Mouse (Mus musculus) heart, adult 2 months (tissue): Measurements from ENCODE around the gene Ak1.

Experiments
- CTCF ChIP-seq: fragments of 200-600 bp; IDR thresholded peaks from 2 replicates; pipeline ENCODE4 v1.8.1; 2022; ENCODE audit warnings: antibody characterized with exemption, mild to moderate bottlenecking, moderate library complexity
- EP300 ChIP-seq: fragments of 200-500 bp; IDR thresholded peaks from 2 replicates; pipeline ENCODE4 v1.6.1; 2011; ENCODE audit warnings: low read depth, low read length, control low read depth; ENCODE audit not compliant: insufficient read depth
- POLR2A ChIP-seq: fragments of 200-500 bp; IDR thresholded peaks from 2 replicates; pipeline ENCODE4 v1.6.1; 2011; ENCODE audit warnings: mild to moderate bottlenecking, low read depth, low read length, control low read depth; ENCODE audit not compliant: insufficient read depth

DNA sequence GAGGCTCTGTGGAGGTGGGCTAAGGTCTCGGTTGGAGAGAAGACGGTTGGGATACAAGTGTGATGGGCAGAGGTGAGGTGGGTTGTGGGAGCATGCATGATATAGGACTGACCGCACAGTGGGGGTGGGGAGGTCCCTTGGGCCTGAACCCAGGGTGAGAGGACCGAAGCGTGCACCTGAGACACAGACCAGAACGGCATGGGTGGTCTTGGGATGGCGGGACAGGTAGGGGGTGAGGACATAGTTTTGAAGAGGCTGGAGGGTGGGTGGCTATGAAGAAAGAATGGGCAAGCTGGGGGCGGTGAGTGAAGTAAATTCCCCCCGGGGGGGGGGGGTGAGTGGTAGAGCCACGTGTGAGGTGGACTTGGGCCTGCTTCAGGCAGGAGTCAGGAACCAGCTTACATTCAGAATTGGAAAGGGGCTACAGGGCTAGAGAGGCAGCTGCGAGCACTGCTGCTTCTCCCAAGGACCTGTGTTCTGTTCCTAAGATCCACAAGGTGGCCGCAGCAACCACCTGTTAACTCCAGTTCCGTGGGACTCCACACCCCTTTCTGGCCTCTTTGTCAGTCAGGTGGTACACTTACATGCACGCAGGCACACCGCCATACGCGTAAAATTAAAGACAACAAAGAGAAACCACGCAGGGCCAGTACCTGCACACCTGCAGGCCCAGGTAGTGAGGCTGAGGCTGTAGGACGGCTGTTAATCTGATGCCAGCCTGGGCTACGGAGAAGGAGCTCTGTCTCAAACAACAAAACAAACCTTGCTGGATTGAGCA, 5.9 kb downstream of the Ak1 start:
- TF ChIP-seq EP300 = no peak
- TF ChIP-seq POLR2A = no peak
- TF ChIP-seq CTCF = no peak
